Mouse (Mus musculus) kidney, adult 2 months (tissue): ENCODE measurements around the gene Sowahd. TPM values are rescaled to one million over a fixed set of nuclear protein-coding genes. Genes with fewer than 3 reads are reported as not detected.

Experiments used
- DNase-seq: peaks from one replicate; pipeline ENCODE4 v3.0.0; 2021
- H3K27ac ChIP-seq: fragments of 200-500 bp; 2 replicates; pipeline ENCODE4 v1.5.1; 2012; ENCODE audit warnings: low read depth, low read length, control low read depth, inconsistent platforms; ENCODE audit not compliant: insufficient read depth
- H3K27me3 ChIP-seq: fragments of 200-500 bp; replicated peaks from 2 replicates; pipeline ENCODE4 v1.6.1; 2012; ENCODE audit warnings: mild to moderate bottlenecking, moderate library complexity, low read length, inconsistent platforms; ENCODE audit not compliant: control insufficient read depth, insufficient read depth
- H3K36me3 ChIP-seq: fragments of 200-500 bp; 2 replicates; pipeline ENCODE4 v1.6.1; 2012; ENCODE audit warnings: mild to moderate bottlenecking, moderate library complexity, low read length, inconsistent platforms; ENCODE audit not compliant: control insufficient read depth, insufficient read depth
- H3K4me1 ChIP-seq: fragments of 200-500 bp; 2 replicates; pipeline ENCODE4 v1.6.1; 2011; ENCODE audit warnings: low read length; ENCODE audit not compliant: control insufficient read depth, insufficient read depth
- H3K4me3 ChIP-seq: fragments of 200-500 bp; 2 replicates; pipeline ENCODE4 v1.5.1; 2011; ENCODE audit warnings: mild to moderate bottlenecking, low read depth, low read length, control low read depth; ENCODE audit not compliant: insufficient read depth
- CTCF ChIP-seq: fragments of 200-500 bp; conservative IDR thresholded peaks from 2 replicates; pipeline ENCODE4 v1.5.1; 2011; ENCODE audit warnings: low read depth, mild to moderate bottlenecking, control low read depth, low read length, moderate library complexity, mixed read lengths; ENCODE audit not compliant: insufficient read depth, insufficient read length
- POLR2A ChIP-seq: fragments of 200-500 bp; IDR thresholded peaks from one replicate; pipeline ENCODE4 v1.6.1; 2011; ENCODE audit warnings: low read depth, low read length, control low read depth
- WGBS: fragments of 180-500 bp; shearing (Covaris S2); methylation state at CpG from one replicate; pipeline ENCODE4 v1.1.7; 2018; 5-methylcytosine and 5-hydroxymethylcytosine counted together
- polyA plus RNA-seq: library from polyadenylated mRNA; depleted of rRNA; stranded (reverse); fragments of >200 nt; gene quantifications from 2 replicates; pipeline ENCODE4 v1.2.3, GENCODE M21; 2012; rRNA removed

The Sowahd gene
- polyA plus RNA-seq = 0.22 and 0.29 TPM in 2 replicates

- H3K27ac ChIP-seq = no peak within 1 kb of the TSS
- H3K36me3 ChIP-seq = no peaks in the 10 kb centered on the region
- TF ChIP-seq CTCF (no peak), POLR2A (no peak)
- H3K27me3 ChIP-seq = no peaks in the 10 kb centered on the region; the same call in 1 of the 2 replicates
- no peaks in the 10 kb centered on the region; the same call in 1 of the 2 replicates for H3K4me1 ChIP-seq
- WGBS = 1% methylated on average over 34 of the region's 38 CpGs
- H3K4me3 ChIP-seq = peak within 1 kb of the TSS; percentile 21
- no peak for DNase-seq
Observed at GRCm38 (mm10) chrX:37048066-37048889, at the start of gene Sowahd. Gene Sowahd (plus strand): TSS chrX:37048845.

- DNase-seq = no peak
- no peaks in the 10 kb centered on the region for H3K27me3 ChIP-seq
- no peak overlapping the region for H3K27ac ChIP-seq
- TF ChIP-seq CTCF = no peak
- no peak for TF ChIP-seq POLR2A
- no peak overlapping the region for H3K4me3 ChIP-seq
- no peaks in the 10 kb centered on the region for H3K4me1 ChIP-seq
- 69% methylated on average over 5 of the region's 5 CpGs for WGBS
- H3K36me3 ChIP-seq = no peaks in the 10 kb centered on the region
Observed at GRCm38 (mm10) chrX:37013870-37014269, 34.8 kb upstream of the Sowahd start.

GRCm38 (mm10) chrX:37018150-37018654 lies 30.4 kb upstream of the Sowahd start:
- Histone ChIP-seq H3K4me1 (no peaks in the 10 kb centered on the region), H3K27ac (no peak overlapping the region), H3K36me3 (no peaks in the 10 kb centered on the region), H3K4me3 (no peak overlapping the region), H3K27me3 (no peaks in the 10 kb centered on the region)
- TF ChIP-seq POLR2A (no peak), CTCF (no peak)
- DNase-seq = no peak
- 94% methylated on average over 9 of the region's 9 CpGs for WGBS

- no peaks in the 10 kb centered on the region for H3K4me1 ChIP-seq
- H3K27ac ChIP-seq = no peak overlapping the region
- TF ChIP-seq CTCF (peak; percentile 21; the same call in 1 of the 2 replicates), POLR2A (no peak)
- no peaks in the 10 kb centered on the region for H3K36me3 ChIP-seq
- no peaks in the 10 kb centered on the region for H3K27me3 ChIP-seq
- no peak overlapping the region for H3K4me3 ChIP-seq
- peak; percentile 1 for DNase-seq
- 74% methylated on average over 3 of the region's 3 CpGs for WGBS
Observed at GRCm38 (mm10) chrX:37019045-37019444, 29.6 kb upstream of the Sowahd start.

GRCm38 (mm10) chrX:37022690-37023089 lies 26.0 kb upstream of the Sowahd start:
- H3K4me3 ChIP-seq = no peak overlapping the region
- no peak overlapping the region for H3K27ac ChIP-seq
- H3K36me3 ChIP-seq = no peaks in the 10 kb centered on the region
- H3K27me3 ChIP-seq = no peaks in the 10 kb centered on the region
- 3% methylated on average over 3 of the region's 3 CpGs for WGBS
- peak; percentile 73 for TF ChIP-seq CTCF
- TF ChIP-seq POLR2A = no peak
- no peaks in the 10 kb centered on the region for H3K4me1 ChIP-seq
- DNase-seq = peak; percentile 44

- no peak overlapping the region for H3K27ac ChIP-seq
- WGBS = 63% methylated on average over 10 of the region's 10 CpGs
- no peak overlapping the region for H3K4me3 ChIP-seq
- no peaks in the 10 kb centered on the region for H3K36me3 ChIP-seq
- no peak for DNase-seq
- TF ChIP-seq CTCF (no peak), POLR2A (no peak)
- H3K4me1 ChIP-seq = no peaks in the 10 kb centered on the region
- H3K27me3 ChIP-seq = no peaks in the 10 kb centered on the region
Observed at GRCm38 (mm10) chrX:37023652-37024309, 24.9 kb upstream of the Sowahd start.

GRCm38 (mm10) chrX:37028378-37028777 lies 20.3 kb upstream of the Sowahd start:
- TF ChIP-seq CTCF = no peak
- TF ChIP-seq POLR2A = no peak
- H3K27me3 ChIP-seq = no peaks in the 10 kb centered on the region
- no peak overlapping the region for H3K27ac ChIP-seq
- H3K36me3 ChIP-seq = no peaks in the 10 kb centered on the region
- no peak overlapping the region for H3K4me3 ChIP-seq
- no peaks in the 10 kb centered on the region for H3K4me1 ChIP-seq
- 42% methylated on average over 3 of the region's 3 CpGs for WGBS
- DNase-seq = peak; percentile 1
